20 mouse cellular contexts compared by ENCODE assay signal in the genomic region with DNA sequence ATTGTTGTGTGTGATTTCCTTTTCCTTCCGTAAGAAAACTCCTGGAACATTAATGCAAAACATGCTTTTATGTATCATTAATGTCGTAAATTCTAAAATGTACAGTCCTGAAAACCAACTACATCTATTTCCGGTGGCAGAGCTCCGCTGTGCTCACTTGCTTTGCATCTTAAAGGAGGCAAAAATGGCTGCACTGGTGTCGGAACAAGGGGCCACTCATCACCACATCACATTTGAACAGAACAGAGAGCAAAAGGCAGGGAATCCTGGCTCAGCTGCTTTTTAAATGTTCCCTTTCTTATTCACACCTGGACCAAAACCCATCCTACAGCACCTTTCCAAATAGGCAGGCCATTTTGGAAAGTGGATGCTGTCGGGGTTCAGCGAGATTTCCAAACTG.
DNase-seq lines count a peak whose midpoint lies in the region; TF ChIP-seq lines count a peak whose summit lies in the region.
"Had no signal": no experiment of that assay in that cellular context is flagged by ENCODE, and none has a peak within 500 bp of the region (broad histone marks: within the 10 kb centered on the region; RNA-seq: fewer than 3 reads in every experiment).

No protein-coding gene starts in this region.

- no peaks in the 10 kb centered on the region for H3K9me3 ChIP-seq in ES-E14 (ENCODE audit: control insufficient read depth, insufficient read depth, low read depth, low read length)
- H3K9me3 ChIP-seq: embryonic facial prominence, embryonic 13.5 days; embryonic facial prominence, embryonic 15.5 days; forebrain, embryonic 10.5 days; forebrain, embryonic 12.5 days had no signal

- no peak overlapping the region for H3K27ac ChIP-seq in ES-E14 (ENCODE audit: insufficient read depth, low read depth, low read length, poor library complexity, severe bottlenecking)
- H3K27ac ChIP-seq: embryonic facial prominence, embryonic 13.5 days; embryonic facial prominence, embryonic 15.5 days; forebrain, embryonic 10.5 days; forebrain, embryonic 12.5 days had no signal

- no peak overlapping the region for H3K9ac ChIP-seq in ES-E14 (ENCODE audit: insufficient read depth, low read depth, low read length, poor library complexity, severe bottlenecking)
- H3K9ac ChIP-seq: embryonic facial prominence, embryonic 13.5 days; embryonic facial prominence, embryonic 15.5 days; forebrain, embryonic 12.5 days had no signal

- in situ Hi-C loops in ES-E14 (cut with MboI; ENCODE audit: low sequenced_read_pairs in 2 of 2, unreplicated experiment in 2 of 2): no loop called here

- DNase-seq in ES-CJ7 (ENCODE audit: low read depth, low spot score): peak; percentile 35
- DNase-seq in ES-E14 (ENCODE audit: low read depth, low spot score): peak; percentile 13
- peak; percentile 57 for DNase-seq in ZHBTc4 (ENCODE audit: low read depth, low spot score)
- DNase-seq in frontal cortex, adult 2 months (ENCODE audit: extremely low spot score in 1 of 2, low spot score in 1 of 2): no peak
- no peak for DNase-seq in lung, adult 18-20 months
- DNase-seq: adrenal gland, adult 2 months; adrenal gland, postnatal 10 days; adrenal gland, postnatal 25 days; cerebellum, adult 11 months; cerebellum, adult 18-20 months; cerebellum, adult 8-10 months; cerebellum, adult 9-11 months; cerebellum, postnatal 14 days; cerebellum, postnatal 36 days; embryo, embryonic 11 days had no signal

- no peak overlapping the region for H3K4me3 ChIP-seq in ES-E14 (ENCODE audit: insufficient read depth in 1 of 2, low read depth in 1 of 2, low read length in 2 of 2, poor library complexity in 1 of 2, severe bottlenecking in 1 of 2)
- H3K4me3 ChIP-seq: embryonic facial prominence, embryonic 13.5 days; embryonic facial prominence, embryonic 15.5 days; erythroblast, embryonic 14.5 days; forebrain, embryonic 10.5 days; forebrain, embryonic 12.5 days had no signal

- peaks cover 2 to 5% of the 10 kb centered on the region in 2 experiments; a peak in 1 of 4 replicates for H3K4me1 ChIP-seq in ES-E14 (ENCODE audit: control insufficient read depth in 2 of 2, insufficient read depth in 2 of 2, low read length in 2 of 2, poor library complexity in 1 of 2)
- H3K4me1 ChIP-seq: embryonic facial prominence, embryonic 13.5 days; embryonic facial prominence, embryonic 15.5 days had no signal

- H3K36me3 ChIP-seq in ES-E14 (ENCODE audit: control insufficient read depth, insufficient read depth, low read length, poor library complexity, severe bottlenecking): peaks cover 2% of the 10 kb centered on the region; the same call in 1 of the 2 replicates
- H3K36me3 ChIP-seq: forebrain, embryonic 12.5 days had no signal

TF ChIP-seq in ES-E14, 5 proteins besides CTCF, POLR2A, EP300 and RAD21:
- no peak for TF ChIP-seq MAFK (IDR thresholded peaks at IDR 0.05; ENCODE audit: insufficient read depth, low read depth, low read length)

Comparison
In these comparisons a context has a peak if more than half of its experiments do, and no peak if none do; other contexts are left out.
1. DNase-seq: peak in ES-CJ7 (single experiment), ES-E14 (single experiment) and ZHBTc4 (single experiment); none in frontal cortex, adult 2 months (0 of 2) and lung, adult 18-20 months (0 of 2).